Mouse (Mus musculus): Measurements from ENCODE around the gene Prima1.

Prima1 gene

DNA sequence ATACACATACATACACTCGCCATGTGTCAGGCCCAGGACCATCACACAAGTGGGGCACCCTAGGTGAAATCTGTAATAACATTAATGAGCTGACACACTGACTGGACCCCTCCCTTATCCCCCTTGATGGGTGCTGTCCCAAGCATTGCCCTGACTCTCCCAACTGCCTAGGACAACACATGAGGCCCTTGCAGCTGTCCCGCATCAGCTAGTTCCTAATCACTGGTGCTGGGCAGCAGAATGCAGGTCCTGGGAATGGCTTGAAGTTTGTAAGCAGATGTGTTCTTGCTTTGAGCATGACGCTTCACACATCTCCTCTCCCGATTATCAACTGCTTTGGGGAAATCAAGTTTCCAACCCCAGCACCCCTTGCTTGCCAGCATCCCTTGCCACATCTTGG, 15.8 kb downstream of the Prima1 start:
- DNase-seq (ENCODE audit: extremely low spot score, low read depth, low spot score): no peak

DNA sequence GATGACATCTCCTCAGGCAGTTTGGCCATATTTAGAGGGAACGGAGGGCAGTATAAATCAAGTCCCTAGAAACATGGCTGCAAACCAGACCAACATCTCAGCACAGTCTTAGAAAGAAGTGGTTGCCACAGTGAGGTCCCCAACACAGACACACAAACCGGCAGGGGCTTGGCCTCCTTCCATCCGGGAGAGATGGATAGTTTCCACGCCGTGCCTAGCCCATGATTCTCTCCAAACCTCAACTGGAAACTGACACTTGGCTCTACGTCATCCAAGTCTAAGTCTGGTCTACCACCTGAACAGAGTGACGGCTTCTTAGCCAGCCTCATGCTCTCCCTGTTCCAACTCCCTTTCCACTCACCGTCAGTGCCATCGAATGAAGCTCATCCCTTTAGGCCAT, 18.3 kb downstream of the Prima1 start:
- no peak for DNase-seq (ENCODE audit: extremely low spot score, low read depth, low spot score)

DNA sequence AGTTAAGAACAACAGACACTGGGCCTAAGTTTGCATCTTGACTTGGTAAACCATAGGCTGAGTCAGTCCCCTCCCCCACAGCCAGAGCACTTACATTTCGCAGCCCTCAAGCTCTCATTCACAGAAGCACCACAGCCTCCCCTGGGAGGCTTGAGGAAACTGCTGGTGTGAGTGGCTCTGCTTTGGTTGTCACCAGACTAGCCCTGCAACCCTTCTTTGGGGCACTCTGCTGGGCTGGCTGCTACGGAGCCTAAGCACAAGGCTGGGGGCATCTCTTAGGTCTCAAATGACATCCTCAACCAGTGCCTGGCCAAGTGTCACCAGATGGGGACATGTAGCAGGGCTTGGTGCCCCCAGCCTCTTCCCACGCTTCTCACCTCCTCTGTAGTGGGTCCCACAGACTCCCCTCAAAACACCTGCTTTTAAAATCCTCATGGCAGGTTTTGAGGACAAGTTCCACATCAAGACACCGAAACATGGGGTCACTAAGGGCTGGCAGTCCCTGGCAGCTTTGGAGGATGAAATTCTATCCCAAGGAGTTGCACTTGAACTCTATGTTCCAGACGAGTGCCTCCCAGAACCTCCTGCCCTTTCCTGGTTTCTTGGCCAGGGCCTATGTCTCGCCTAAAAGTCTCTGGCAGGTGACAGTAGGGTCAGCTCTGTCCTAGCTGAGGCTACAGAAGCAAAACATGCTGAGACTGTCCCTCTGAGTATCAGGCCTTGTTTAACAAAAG, 25.9 kb downstream of the Prima1 start:
- DNase-seq (ENCODE audit: extremely low spot score, low read depth, low spot score): no peak

DNA sequence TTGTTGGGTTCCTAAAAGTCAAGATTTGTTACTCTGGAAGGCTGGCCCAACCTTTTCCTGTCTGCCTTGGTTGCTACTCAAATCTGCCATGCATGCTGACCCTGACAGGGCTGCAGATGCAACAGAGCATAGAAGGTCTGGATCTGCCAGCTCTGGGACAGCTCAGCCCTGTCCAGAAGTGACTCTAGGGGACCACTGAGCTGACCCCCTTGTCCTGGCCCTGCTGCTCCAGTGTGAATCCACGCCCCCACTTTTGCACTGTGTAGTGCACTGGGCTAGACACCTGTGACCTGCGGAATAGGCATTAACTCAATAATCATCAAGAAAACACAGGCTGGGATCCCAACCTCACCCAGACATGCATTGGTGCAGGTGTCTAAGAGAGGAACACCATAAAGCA, 27.2 kb downstream of the Prima1 start:
- no peak for DNase-seq (ENCODE audit: extremely low spot score, low read depth, low spot score)

DNA sequence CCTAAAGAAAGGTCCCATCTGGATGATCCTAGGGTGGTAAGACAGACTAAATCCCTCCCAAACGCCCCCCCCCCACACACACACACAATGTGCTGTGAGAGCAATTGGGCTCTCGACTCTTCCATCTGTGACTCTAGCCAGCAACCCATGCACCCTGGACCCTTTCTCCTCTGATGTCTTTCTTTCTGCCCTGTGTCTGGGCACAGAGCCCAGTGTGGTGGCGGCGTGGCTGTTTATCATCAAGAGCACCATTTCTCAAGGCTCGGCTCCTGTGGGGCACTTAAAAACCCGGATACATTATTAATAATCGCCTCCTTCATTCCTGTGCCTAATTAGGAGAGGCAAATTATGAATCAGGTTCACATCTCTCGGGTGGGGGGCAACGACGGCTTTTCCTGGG, 27.7 kb downstream of the Prima1 start:
- DNase-seq (ENCODE audit: extremely low spot score, low read depth, low spot score): no peak

DNA sequence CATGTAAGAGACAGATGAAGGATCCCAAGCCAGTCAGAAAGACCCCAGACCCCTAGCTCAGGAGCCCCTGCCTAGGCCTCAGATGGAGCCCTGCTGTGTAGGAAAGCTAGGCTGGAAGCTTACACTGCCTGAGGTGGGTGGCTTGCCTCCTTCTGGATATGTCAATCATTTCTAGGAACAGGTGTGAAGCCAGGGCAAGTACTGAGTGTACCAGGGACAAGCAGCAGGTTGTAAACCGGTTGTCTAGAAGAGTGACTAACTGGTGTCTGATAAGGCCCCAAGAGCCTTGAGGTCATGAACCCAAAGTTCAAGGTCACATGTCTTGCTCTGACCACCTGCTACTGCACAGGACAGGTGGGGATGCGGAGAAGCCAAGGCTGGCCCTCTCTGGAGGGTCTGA, 28.4 kb downstream of the Prima1 start:
- no peak for DNase-seq (ENCODE audit: extremely low spot score, low read depth, low spot score)

DNA sequence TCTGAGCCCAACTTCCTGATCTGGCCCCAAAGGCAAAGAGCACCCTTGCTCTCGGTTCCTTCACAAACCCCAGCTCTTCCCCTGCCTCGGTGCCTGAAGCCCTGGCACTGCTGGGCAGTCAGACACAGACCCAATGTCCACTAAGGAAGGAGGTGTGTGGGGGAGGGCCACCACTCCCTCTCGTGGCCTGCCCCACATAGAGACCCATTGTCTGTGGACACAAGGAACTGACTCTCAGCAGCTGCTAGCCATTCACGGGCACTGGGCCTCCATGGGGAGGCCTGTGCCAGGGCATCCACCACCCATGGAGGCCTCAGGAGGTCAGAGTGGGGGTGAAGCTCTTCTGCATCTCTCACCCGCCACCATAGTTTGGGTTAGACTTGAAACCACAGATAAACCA, 30.9 kb downstream of the Prima1 start:
- DNase-seq (ENCODE audit: extremely low spot score, low read depth, low spot score): no peak

DNA sequence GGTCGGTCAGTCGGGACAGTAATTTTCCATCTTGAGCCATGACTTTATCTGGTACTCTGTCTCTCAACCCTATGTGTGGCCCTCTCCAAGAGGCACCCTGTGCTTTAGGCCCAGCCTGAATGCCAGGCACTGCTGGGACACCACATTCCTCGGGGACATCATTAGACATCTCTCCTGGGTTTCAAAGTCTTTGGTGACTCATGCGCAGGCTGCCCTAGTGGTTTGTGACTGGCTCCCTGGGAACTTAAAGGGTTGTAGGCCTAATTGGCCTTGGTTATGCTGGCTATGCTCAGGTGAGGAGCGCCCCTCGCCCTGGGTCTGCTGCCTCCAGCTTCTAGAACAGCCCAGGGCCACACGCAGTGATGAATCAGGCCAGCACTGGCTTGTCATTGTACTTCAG, 32.4 kb downstream of the Prima1 start:
- no peak for DNase-seq (ENCODE audit: extremely low spot score, low read depth, low spot score)

DNA sequence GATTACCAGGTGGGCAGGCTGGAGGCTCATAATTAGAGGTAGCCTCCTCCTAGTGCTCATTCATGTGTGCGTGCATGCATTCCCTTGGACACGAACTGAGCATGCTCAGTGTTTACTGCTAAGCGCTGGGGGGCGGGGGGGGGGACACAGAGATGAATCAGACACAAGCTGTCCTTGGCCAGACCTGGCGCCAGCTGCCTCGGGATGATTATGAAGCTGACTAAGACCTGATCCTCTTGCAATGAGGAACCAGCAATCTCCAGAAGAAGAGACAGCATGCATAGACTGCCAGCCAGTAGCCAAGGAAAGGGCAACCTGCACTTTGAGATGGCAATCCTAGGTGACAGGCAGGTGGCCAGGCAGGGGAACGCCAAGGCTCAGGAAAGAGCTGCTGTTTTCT, 36.4 kb downstream of the Prima1 start:
- DNase-seq (ENCODE audit: extremely low spot score, low read depth, low spot score): no peak

DNA sequence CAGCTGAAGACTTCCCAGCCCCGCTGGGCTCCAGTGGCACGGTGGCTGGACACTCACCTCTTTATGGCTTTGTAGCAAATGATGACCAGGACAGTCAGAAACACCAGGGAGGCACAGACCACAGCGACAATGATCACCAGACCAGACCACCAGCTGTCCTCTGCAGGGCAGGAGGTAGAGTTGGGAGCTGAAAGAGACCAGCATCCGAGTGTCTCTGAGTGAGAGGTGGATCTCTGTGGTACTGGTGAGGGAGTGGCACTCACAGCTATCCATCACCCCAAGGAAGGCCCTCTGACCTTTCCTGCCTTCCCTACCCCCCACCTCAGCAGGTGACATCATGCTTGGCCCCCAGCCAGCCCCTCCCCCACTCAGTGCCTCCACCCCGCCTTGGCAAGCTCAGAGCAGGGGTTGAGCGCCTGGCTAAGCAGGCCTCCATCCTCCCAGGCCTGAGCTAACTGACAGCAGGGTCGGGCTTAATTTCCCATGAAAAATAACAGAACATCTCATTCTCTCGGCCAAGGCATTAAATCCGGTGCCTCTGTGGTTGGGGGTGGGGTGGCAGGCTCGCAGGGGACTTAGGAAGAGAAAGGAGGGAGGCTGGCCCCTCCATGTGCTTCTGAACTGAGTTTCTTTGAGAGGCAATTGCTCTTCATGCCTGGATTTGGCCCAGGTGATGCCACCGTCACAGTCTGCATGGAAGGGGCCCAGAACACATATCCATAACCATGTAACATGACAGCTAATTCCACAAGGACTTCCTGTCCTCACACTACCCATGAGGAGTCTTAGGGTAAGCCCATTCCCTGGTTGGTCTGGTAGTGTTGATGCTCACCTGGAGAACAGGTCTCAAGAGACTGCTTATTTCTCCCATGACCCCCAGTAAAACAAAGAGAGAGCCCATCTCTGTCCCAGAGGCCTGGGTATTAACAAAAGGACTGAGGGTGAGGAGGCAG, 39.1 kb downstream of the Prima1 start:
- DNase-seq (ENCODE audit: extremely low spot score, low read depth, low spot score): no peak

DNA sequence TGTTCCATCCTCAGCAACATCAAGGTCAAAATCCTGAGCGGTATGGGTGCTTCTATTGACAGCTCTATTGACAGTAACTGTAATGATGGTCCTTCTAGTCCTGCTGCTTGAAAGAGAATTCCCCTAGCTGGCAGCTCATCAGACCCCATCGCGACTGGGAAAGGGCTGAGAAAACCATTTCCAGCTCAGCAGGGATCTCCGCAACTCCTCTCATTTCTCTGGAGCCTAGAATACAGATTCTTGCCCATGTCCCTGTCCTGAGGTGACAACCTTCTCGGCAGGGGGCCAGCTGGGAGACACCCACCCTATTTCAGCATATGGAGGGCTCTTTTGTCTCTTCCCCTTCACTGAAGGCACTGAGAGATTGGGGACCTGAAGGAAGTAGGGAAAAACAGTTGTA, 49.0 kb downstream of the Prima1 start:
- DNase-seq (ENCODE audit: extremely low spot score, low read depth, low spot score): no peak

DNA sequence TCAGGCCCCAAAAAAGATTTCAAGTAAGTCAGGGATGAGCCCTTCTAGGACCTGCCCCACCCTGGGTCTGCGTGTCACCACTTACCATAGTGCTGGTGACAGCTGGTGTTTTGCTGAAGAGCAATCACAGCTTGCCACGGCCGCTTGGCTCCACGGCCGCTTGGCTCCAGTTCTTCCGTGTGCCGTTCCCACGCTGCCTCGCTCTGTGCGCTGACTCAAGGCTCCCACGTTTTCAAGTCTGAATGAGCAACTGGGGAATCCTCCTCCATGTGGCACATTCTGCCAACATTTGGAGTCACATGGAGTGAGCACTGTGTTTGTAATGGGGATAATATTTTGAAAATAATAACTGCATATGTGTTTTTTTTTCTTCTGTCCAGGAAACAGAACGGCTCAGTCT, 52.2 kb downstream of the Prima1 start:
- no peak for DNase-seq (ENCODE audit: extremely low spot score, low read depth, low spot score)

DNA sequence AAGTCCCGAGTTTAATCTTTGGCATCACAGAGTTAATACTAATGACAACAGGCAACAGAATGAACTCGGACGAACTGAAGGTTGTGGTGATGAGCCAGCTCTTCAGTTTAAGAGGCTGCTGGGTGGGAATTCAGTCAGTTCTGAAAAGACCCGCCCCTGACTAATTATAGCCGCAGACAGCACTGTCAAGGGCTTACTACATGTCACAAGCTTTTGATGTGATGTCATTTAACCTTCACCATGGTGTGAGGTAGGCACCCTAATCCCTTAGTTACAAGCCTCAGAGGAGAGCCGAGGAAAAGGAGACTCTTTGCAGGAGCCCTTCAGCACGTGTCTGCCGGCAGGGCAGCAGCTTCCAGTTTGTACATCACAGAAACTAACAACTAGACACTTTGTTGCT, 53.7 kb downstream of the Prima1 start:
- no peak for DNase-seq (ENCODE audit: extremely low spot score, low read depth, low spot score)

DNA sequence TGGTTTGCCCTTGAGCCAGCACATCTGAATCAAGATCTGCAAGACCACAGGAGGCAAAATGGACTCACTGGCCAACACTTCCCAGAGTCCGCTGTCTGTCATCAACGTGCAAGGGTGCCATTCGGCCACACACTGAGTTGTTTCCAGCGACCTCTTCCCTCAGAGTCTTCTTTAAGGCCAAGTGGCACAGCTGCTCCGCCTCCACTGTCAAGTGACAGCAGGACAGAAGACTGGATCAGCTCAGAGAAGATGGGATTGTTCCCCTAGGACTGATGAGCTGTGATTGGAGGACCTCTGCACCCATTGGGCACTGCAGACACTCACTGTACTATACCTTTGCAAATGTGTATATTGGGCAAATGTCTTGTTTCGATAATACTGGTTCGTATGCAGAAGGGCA, 54.9 kb downstream of the Prima1 start:
- DNase-seq (ENCODE audit: extremely low spot score, low read depth, low spot score): no peak

DNA sequence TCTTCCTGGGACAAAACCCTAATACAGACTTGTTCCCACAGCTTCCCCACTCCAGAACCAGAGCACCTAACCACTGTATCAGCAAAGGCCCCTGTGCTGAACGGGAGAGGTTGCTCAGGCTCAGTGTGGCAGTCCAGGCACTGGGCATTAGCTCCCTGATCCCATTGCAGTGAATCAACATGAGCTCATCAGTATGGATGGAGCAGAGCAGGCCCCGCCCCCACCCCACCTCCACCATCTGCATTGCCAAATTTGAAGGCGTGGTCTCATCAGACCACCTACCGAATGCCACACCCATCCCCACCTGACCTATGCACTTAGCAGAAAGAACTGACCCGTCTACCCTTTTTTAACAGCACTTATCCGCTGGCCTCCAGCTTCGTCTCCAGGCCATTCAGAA, 58.9 kb downstream of the Prima1 start:
- no peak for DNase-seq (ENCODE audit: extremely low spot score, low read depth, low spot score)

DNA sequence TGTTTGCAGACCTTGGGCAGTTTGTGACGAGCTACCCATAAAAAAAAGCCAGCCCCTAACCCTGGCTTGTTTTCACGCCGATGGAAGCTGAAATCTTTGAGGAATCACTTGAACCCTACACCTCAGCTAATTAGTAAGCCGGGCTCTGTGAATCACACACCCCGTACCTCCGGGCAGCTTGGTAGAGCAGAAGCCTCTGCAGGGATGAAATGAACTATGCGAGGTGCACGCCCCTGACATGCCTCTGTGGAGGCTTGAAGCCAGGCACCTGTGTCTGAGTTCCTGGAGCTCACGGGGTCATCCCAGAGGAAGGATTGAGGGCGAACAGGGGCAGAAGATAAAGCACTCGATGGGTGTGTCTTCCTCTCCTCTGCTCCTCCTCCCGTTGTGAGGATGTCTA, 73.1 kb downstream of the Prima1 start:
- no peak for DNase-seq (ENCODE audit: extremely low spot score, low read depth, low spot score)

DNA sequence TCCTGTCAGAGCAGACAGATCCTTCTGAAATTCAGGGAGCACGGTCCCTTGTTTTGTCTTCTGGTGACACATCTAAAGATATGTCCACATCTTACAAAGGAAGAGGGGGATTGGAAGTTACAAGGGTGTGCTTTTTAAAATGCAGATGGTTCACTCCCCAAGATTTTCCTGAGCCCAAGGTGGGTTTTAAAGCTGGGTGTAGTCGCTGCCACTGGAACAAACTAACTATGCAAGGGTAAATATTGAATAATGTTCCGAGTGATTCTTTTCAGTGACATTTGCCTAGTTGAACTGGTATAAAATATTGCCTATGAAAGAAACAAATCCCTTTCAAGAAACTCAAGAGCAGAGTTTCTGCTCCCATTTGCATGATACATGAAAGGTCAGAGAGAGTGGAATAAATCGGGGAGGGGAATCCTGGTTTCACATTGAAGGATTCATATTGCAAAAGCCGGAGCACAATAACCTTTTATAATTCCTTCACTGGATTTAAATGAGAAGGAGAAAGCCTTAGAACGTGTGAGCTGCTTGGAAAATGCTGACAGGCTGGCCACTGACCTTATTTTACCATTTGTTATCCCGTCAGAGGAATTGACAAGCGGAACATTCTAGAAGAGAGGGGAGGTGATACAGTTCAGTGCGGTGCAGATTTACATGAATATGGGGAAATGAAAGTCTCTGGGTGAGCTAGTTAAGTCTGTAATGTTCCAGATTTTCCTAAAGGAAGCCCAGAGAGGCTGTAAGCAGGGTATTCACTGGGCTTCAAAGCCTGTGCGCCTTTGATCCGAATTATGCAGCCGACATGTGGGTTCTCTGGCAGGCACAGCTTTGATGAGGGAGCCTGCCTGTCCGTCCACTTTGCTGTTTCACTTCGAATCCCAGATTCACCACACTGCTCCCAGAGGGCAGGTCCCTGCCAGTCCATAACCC, 77.6 kb downstream of the Prima1 start:
- no peak for DNase-seq (ENCODE audit: extremely low spot score, low read depth, low spot score)

DNA sequence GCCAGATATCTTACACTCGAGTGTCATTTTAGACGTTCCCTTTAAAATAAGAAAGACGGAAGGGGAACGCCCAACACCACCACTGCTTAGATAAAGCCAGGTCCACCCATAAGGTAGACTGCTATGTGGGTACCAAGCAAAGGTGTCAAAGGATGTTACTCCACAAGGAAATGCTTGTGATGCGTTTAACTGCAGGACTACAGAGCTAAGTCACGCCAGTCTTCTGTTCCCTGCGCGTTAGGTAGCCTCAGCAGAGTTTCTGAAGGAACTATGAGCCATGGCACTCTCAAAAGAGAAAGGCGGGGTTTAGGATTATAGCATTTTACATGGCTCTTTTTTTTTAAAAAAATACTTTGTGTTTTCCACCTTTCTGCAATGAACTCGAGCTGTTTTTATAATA, 78.4 kb downstream of the Prima1 start:
- DNase-seq (ENCODE audit: extremely low spot score, low read depth, low spot score): no peak

DNA sequence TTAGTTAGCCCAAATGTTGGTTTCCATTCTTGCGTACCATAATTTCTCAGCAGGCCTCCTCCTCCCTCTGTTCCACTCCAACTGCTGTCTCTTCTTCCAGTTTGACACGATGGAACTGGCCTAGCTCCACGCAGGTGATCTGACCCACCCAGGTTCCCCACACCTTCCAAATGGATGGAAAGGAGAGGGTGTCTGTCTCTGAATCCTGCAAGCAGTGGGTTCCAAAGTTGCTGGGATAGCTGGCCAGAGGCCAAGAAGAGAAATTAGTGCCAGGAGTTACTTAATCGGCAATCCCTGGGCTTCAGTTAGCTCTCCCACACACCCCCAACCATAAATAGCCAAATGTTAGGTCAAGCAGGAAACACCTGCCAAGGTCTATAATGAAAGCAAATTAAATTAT, 81.2 kb downstream of the Prima1 start:
- no peak for DNase-seq (ENCODE audit: extremely low spot score, low read depth, low spot score)

DNA sequence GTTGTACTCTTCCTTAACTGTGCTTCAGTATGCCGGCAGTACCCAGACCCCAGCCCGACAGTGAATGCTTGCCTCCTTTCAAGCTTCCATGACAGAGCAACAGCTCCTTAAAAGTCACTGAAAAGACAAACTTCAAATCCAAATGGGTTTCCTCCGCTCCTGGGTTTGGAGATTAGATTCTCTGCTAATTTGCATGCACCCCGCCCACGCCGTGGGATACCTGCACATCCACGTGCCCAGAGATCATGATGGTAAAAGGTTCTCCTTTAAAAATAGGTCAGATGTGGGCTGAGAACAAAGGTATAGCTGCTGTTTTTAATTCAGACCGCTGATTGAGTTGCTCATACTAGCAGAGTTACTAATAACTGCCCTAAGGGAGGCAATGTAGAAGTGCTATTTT, 82.9 kb downstream of the Prima1 start:
- no peak for DNase-seq (ENCODE audit: extremely low spot score, low read depth, low spot score)

DNA sequence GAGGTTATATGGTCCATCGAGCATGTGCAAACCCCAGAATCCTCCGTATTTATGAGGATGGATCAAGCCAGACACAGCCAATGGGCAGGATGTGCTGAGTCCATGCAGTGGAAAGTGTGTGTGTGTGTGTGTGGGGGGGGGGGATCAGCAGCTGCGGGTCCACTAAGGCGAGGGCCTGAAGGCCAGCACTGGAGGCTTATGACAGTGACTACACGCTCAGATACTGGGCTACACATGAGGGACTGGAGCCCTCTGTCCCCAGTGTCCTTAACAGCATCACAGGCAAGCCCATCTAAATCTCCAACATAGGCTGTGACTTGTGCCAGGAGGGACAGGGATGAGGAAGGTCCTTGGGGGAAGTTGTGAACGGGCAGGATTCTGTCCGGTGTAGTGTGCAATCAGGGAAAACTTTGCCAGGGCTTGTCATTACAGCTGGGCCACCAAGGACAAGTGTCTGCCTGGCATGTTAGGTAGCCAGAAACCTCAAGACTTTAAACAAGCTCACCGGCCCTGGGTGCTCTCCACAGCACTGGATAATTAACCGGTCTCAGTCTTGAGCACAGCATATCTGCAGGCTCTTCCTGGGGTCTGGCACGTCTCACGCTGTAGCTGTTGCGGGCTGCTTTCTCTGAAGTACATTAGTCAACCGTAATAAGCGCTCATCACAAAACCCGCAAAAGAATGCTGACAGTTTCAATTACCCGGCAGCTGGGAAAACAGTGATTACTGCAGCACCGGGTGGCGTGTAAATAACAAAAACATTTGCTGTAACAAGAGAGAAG, 84.6 kb downstream of the Prima1 start:
- DNase-seq (ENCODE audit: extremely low spot score, low read depth, low spot score): no peak

Data from hindlimb bud, embryonic 11.5 days (tissue).